Mouse (Mus musculus) myocyte (in vitro differentiated cells): ENCODE measurements around the gene Cyba.

Experiments
- CEBPB ChIP-seq: IDR thresholded peaks from 2 replicates; pipeline ENCODE4 v1.6.1; 2011; ENCODE audit warnings: mild to moderate bottlenecking, moderate library complexity; ENCODE audit not compliant: poor library complexity, insufficient read depth, severe bottlenecking
- E2F4 ChIP-seq: IDR thresholded peaks from one replicate; pipeline ENCODE4 v1.6.1; 2011; ENCODE audit warnings: mild to moderate bottlenecking, control low read depth, moderate library complexity; ENCODE audit not compliant: insufficient read depth
- MAX ChIP-seq: IDR thresholded peaks from one replicate; pipeline ENCODE4 v1.6.1; 2011; ENCODE audit warnings: low read depth, mild to moderate bottlenecking, control low read depth
- MYOD1 ChIP-seq, 3 experiments: IDR thresholded peaks; one replicate each; pipeline ENCODE4 v1.6.1; 2011; ENCODE audit warnings: control low read depth in 2 of 3, low read depth in 2 of 3, mild to moderate bottlenecking in 2 of 3, moderate library complexity in 1 of 3; ENCODE audit not compliant: insufficient read length in 2 of 3, control insufficient read depth in 1 of 3
- POLR2A ChIP-seq: IDR thresholded peaks from one replicate; pipeline ENCODE4 v1.6.1; 2011; ENCODE audit warnings: low read depth, mild to moderate bottlenecking, control low read depth, moderate library complexity; ENCODE audit not compliant: insufficient read length
- POLR2AphosphoS2 ChIP-seq: IDR thresholded peaks from one replicate; pipeline ENCODE4 v1.6.1; 2011; ENCODE audit warnings: low read depth, control low read depth; ENCODE audit not compliant: insufficient read length
- REST ChIP-seq: IDR thresholded peaks from one replicate; pipeline ENCODE4 v1.6.1; 2011; ENCODE audit warnings: mild to moderate bottlenecking, control low read depth, moderate library complexity; ENCODE audit not compliant: insufficient read depth, insufficient read length
- SRF ChIP-seq: IDR thresholded peaks from one replicate; pipeline ENCODE4 v1.6.1; 2011; ENCODE audit warnings: low read depth; ENCODE audit not compliant: control insufficient read depth, insufficient read length
- TCF12 ChIP-seq: IDR thresholded peaks from one replicate; pipeline ENCODE4 v1.6.1; 2011; ENCODE audit warnings: mild to moderate bottlenecking, control low read depth; ENCODE audit not compliant: poor library complexity, insufficient read depth, severe bottlenecking
- USF1 ChIP-seq: IDR thresholded peaks from one replicate; pipeline ENCODE4 v1.6.1; 2011; ENCODE audit warnings: low read depth, mild to moderate bottlenecking, control low read depth, moderate library complexity

- TF ChIP-seq USF1 (no peak), POLR2A (no peak), MYOD1 (IDR thresholded peaks at IDR 0.05; ENCODE audit: control insufficient read depth in 1 of 3, insufficient read length in 2 of 3, low read depth in 2 of 3) (no peak), POLR2AphosphoS2 (peak; percentile 17), MAX (no peak), TCF12 (no peak), E2F4 (no peak), REST (no peak), CEBPB (no peak), SRF (no peak)
These were observed 32.3 kb upstream of the Cyba start for GRCm38 (mm10) chr8:122464985-122465384.
